Mouse (Mus musculus) urinary bladder, postnatal 14 days (tissue): ENCODE results near the gene Apeh.

ENCODE experiments used
- DNase-seq: peaks from one replicate; pipeline ENCODE4 v3.0.0; 2021; ENCODE audit warnings: low spot score

Gene Apeh

GRCm38 (mm10) chr9:108073141-108073930 is 21.1 kb downstream of the Apeh start:
- no peak for DNase-seq

GRCm38 (mm10) chr9:108072481-108072924 is 21.9 kb downstream of the Apeh start:
- DNase-seq = no peak

- DNase-seq = no peak
Observed at GRCm38 (mm10) chr9:108071801-108072200, 22.6 kb downstream of the Apeh start.

- no peak for DNase-seq
Observed at GRCm38 (mm10) chr9:108069529-108069928, 24.9 kb downstream of the Apeh start.

- DNase-seq = no peak
Observed at GRCm38 (mm10) chr9:108069007-108069406, 25.4 kb downstream of the Apeh start.

GRCm38 (mm10) chr9:108067900-108068299 is 26.5 kb downstream of the Apeh start:
- DNase-seq = peak; percentile 87

GRCm38 (mm10) chr9:108067199-108067598 is 27.2 kb downstream of the Apeh start:
- no peak for DNase-seq

GRCm38 (mm10) chr9:108065491-108066011 is 28.9 kb downstream of the Apeh start:
- DNase-seq = peak; percentile 70

GRCm38 (mm10) chr9:108063361-108063760 is 31.0 kb downstream of the Apeh start:
- DNase-seq = no peak

- DNase-seq = no peak
Observed at GRCm38 (mm10) chr9:108062142-108062541, 32.3 kb downstream of the Apeh start.

GRCm38 (mm10) chr9:108058291-108058690 is 36.1 kb downstream of the Apeh start:
- DNase-seq = no peak

GRCm38 (mm10) chr9:108057262-108057562 is 37.2 kb downstream of the Apeh start:
- no peak for DNase-seq

- no peak for DNase-seq
Observed at GRCm38 (mm10) chr9:108056361-108057261, 37.8 kb downstream of the Apeh start.

- no peak for DNase-seq
Observed at GRCm38 (mm10) chr9:108055661-108056237, 38.7 kb downstream of the Apeh start.

GRCm38 (mm10) chr9:108055061-108055460 is 39.3 kb downstream of the Apeh start:
- no peak for DNase-seq

- DNase-seq = no peak
Observed at GRCm38 (mm10) chr9:108054331-108055040, 39.9 kb downstream of the Apeh start.

- DNase-seq = no peak
Observed at GRCm38 (mm10) chr9:108053665-108054225, 40.7 kb downstream of the Apeh start.

GRCm38 (mm10) chr9:108052885-108053664 is 41.3 kb downstream of the Apeh start, which contains the start of gene Amigo3:
Gene Amigo3 (plus strand): TSS chr9:108053159.
- DNase-seq = peak; percentile 98

GRCm38 (mm10) chr9:108052411-108052810 is 42.0 kb downstream of the Apeh start:
- no peak for DNase-seq

GRCm38 (mm10) chr9:108051931-108052220 is 42.5 kb downstream of the Apeh start:
- no peak for DNase-seq
